Mouse (Mus musculus) E14TG2a.4 (cell line): ENCODE data around the gene Olfr350.

Source experiments
- H3K27me3 ChIP-seq: 2 replicates; pipeline ENCODE4 v1.6.1; 2014; ENCODE audit warnings: low read length, control low read depth; ENCODE audit not compliant: insufficient read depth
- H3K36me3 ChIP-seq: 2 replicates; pipeline ENCODE4 v1.6.1; 2014; ENCODE audit warnings: low read length, control low read depth; ENCODE audit not compliant: insufficient read depth
- H3K4me1 ChIP-seq: replicated peaks from 2 replicates; pipeline ENCODE4 v1.6.1; 2014; ENCODE audit warnings: low read depth, low read length, control low read depth
- H3K4me3 ChIP-seq: replicated peaks from 2 replicates; pipeline ENCODE4 v1.5.1; 2014; ENCODE audit warnings: mild to moderate bottlenecking, low read length
- H3K9me3 ChIP-seq: 2 replicates; pipeline ENCODE4 v1.6.1; 2014; ENCODE audit warnings: low read length, control low read depth
- CTCF ChIP-seq: conservative IDR thresholded peaks from 2 replicates; pipeline ENCODE4 v1.5.1; 2014; ENCODE audit warnings: low read length
- NANOG ChIP-seq: IDR thresholded peaks from 2 replicates; pipeline ENCODE4 v1.6.1; 2014; ENCODE audit warnings: borderline replicate concordance, low read length, mixed read lengths
- POU5F1 ChIP-seq: IDR thresholded peaks from 2 replicates; pipeline ENCODE4 v1.6.1; 2014; ENCODE audit warnings: low read length, borderline replicate concordance

Gene Olfr350

GRCm38 (mm10) chr2:36846010-36846409 lies at the start of gene Olfr350:
TSS of gene Olfr350 (plus strand) at chr2:36846310.
- H3K4me3 ChIP-seq, result no peak within 1 kb of the TSS
- H3K36me3 ChIP-seq, result no peaks in the 10 kb centered on the region
- peaks cover 20% of the 10 kb centered on the region for H3K9me3 ChIP-seq
- H3K27me3 ChIP-seq, result no peaks in the 10 kb centered on the region
- TF ChIP-seq POU5F1 (no peak), CTCF (no peak), NANOG (no peak)
- no peaks in the 10 kb centered on the region for H3K4me1 ChIP-seq

- H3K4me3 ChIP-seq, result no peak within 1 kb of the TSS
- no peaks in the 10 kb centered on the region for H3K36me3 ChIP-seq
- TF ChIP-seq NANOG, result no peak
- no peak for TF ChIP-seq CTCF
- no peak for TF ChIP-seq POU5F1
- H3K4me1 ChIP-seq, result no peaks in the 10 kb centered on the region
- H3K27me3 ChIP-seq, result no peaks in the 10 kb centered on the region
- H3K9me3 ChIP-seq, result peaks cover 33% of the 10 kb centered on the region
Measured at GRCm38 (mm10) chr2:36816932-36817331, 29.2 kb upstream of the Olfr350 start, which contains the start of gene Olfr3. TSS of gene Olfr3 (minus strand) at chr2:36817032.

- Histone ChIP-seq H3K36me3 (no peaks in the 10 kb centered on the region), H3K27me3 (no peaks in the 10 kb centered on the region), H3K4me3 (no peak within 1 kb of the TSS), H3K4me1 (no peaks in the 10 kb centered on the region), H3K9me3 (no peaks in the 10 kb centered on the region)
- TF ChIP-seq CTCF (no peak), POU5F1 (no peak), NANOG (no peak)
Measured at GRCm38 (mm10) chr2:36862560-36862959, 16.4 kb downstream of the Olfr350 start, which contains the start of gene Olfr351. TSS of gene Olfr351 (minus strand) at chr2:36862660.

GRCm38 (mm10) chr2:36868160-36868559 lies 22.1 kb downstream of the Olfr350 start, which contains the start of gene Olfr352:
TSS of gene Olfr352 (plus strand) at chr2:36868460.
- no peaks in the 10 kb centered on the region for H3K36me3 ChIP-seq

GRCm38 (mm10) chr2:36892836-36893235 lies 46.7 kb downstream of the Olfr350 start, which contains the start of gene Olfr353:
TSS of gene Olfr353 (minus strand) at chr2:36892936.
- no peak for TF ChIP-seq CTCF
- no peak for TF ChIP-seq POU5F1
- no peak for TF ChIP-seq NANOG
- no peak within 1 kb of the TSS for H3K4me3 ChIP-seq

More at GRCm38 (mm10) chr2:36868160-36868559, 22.1 kb downstream of the Olfr350 start, which contains the start of gene Olfr352:
- Histone ChIP-seq H3K27me3 (no peaks in the 10 kb centered on the region), H3K4me1 (no peaks in the 10 kb centered on the region), H3K9me3 (no peaks in the 10 kb centered on the region), H3K4me3 (no peak within 1 kb of the TSS)
- TF ChIP-seq CTCF, result no peak
- TF ChIP-seq POU5F1, result no peak
- TF ChIP-seq NANOG, result no peak

GRCm38 (mm10) chr2:36897114-36897513 lies 51.0 kb downstream of the Olfr350 start:
- TF ChIP-seq POU5F1 (no peak), CTCF (no peak), NANOG (no peak)
- H3K36me3 ChIP-seq, result no peaks in the 10 kb centered on the region
- no peak overlapping the region for H3K4me3 ChIP-seq
- no peaks in the 10 kb centered on the region for H3K9me3 ChIP-seq
- H3K4me1 ChIP-seq, result no peaks in the 10 kb centered on the region
- no peaks in the 10 kb centered on the region for H3K27me3 ChIP-seq

More at GRCm38 (mm10) chr2:36892836-36893235, 46.7 kb downstream of the Olfr350 start, which contains the start of gene Olfr353:
- H3K36me3 ChIP-seq, result no peaks in the 10 kb centered on the region
- no peaks in the 10 kb centered on the region for H3K27me3 ChIP-seq
- no peaks in the 10 kb centered on the region for H3K9me3 ChIP-seq
- H3K4me1 ChIP-seq, result no peaks in the 10 kb centered on the region
